Mouse (Mus musculus) ES-Bruce4 (cell line): ENCODE data around the gene Arid4a. TPM values are rescaled to one million over a fixed set of nuclear protein-coding genes. Genes with fewer than 3 reads are reported as not detected.
A peak's percentile ranks its signal among the peaks of the same experiment; 100 is the strongest.

Source experiments
- H3K27ac ChIP-seq: 2 replicates; pipeline ENCODE4 v1.5.1; 2012; ENCODE audit warnings: low read length, inconsistent platforms; ENCODE audit not compliant: insufficient read depth
- H3K27me3 ChIP-seq: 2 replicates; pipeline ENCODE4 v1.6.1; 2012; ENCODE audit warnings: mild to moderate bottlenecking, low read length, inconsistent platforms; ENCODE audit not compliant: control insufficient read depth, poor library complexity, insufficient read depth, severe bottlenecking
- H3K36me3 ChIP-seq: 2 replicates; pipeline ENCODE4 v1.6.1; 2012; ENCODE audit warnings: inconsistent platforms, mild to moderate bottlenecking, low read length, moderate library complexity; ENCODE audit not compliant: control insufficient read depth, poor library complexity, insufficient read depth, severe bottlenecking
- H3K4me1 ChIP-seq: one replicate; pipeline ENCODE4 v1.8.1; 2011; ENCODE audit warnings: low read length; ENCODE audit not compliant: control insufficient read depth, insufficient read depth
- H3K4me3 ChIP-seq: 2 replicates; pipeline ENCODE4 v1.5.1; 2011; ENCODE audit warnings: low read depth, mild to moderate bottlenecking, low read length
- H3K9ac ChIP-seq: 2 replicates; pipeline ENCODE4 v1.6.1; 2012; ENCODE audit warnings: low read depth, mild to moderate bottlenecking, inconsistent platforms; ENCODE audit not compliant: poor library complexity, severe bottlenecking
- H3K9me3 ChIP-seq: replicated peaks from 2 replicates; pipeline ENCODE4 v1.6.1; 2012; ENCODE audit warnings: mild to moderate bottlenecking, low read length, inconsistent platforms; ENCODE audit not compliant: control insufficient read depth, poor library complexity, insufficient read depth, severe bottlenecking
- CTCF ChIP-seq: IDR thresholded peaks from one replicate; pipeline ENCODE4 v1.8.1; 2011; ENCODE audit warnings: low read depth, low read length
- EP300 ChIP-seq: IDR thresholded peaks from 2 replicates; pipeline ENCODE4 v1.6.1; 2011; ENCODE audit warnings: low read depth, low read length; ENCODE audit not compliant: insufficient read depth
- POLR2A ChIP-seq: IDR thresholded peaks from one replicate; pipeline ENCODE4 v1.8.1; 2011; ENCODE audit warnings: low read length; ENCODE audit not compliant: insufficient read depth
- polyA plus RNA-seq: library from polyadenylated mRNA; stranded (reverse); fragments of >200 nt; gene quantifications from 2 replicates; pipeline ENCODE4 v1.2.4, GENCODE M21; 2011; ENCODE audit warnings: low read depth; ENCODE audit not compliant: missing spikeins, insufficient read depth, insufficient read length

The Arid4a gene
- polyA plus RNA-seq, 1 experiment = 21.9 TPM

GRCm38 (mm10) chr12:71006901-71007300, 8.9 kb upstream of the Arid4a start:
- H3K9me3 ChIP-seq = no peaks in the 10 kb centered on the region
- peaks cover 55% of the 10 kb centered on the region for H3K36me3 ChIP-seq
- no peak overlapping the region for H3K4me3 ChIP-seq
- TF ChIP-seq CTCF = no peak
- no peak for TF ChIP-seq POLR2A
- TF ChIP-seq EP300 = no peak
- peaks cover 2% of the 10 kb centered on the region for H3K4me1 ChIP-seq
- H3K27me3 ChIP-seq = no peaks in the 10 kb centered on the region
- no peak overlapping the region for H3K9ac ChIP-seq
- H3K27ac ChIP-seq = no peak overlapping the region

- H3K4me1 ChIP-seq = no peaks in the 10 kb centered on the region
- peaks cover 58% of the 10 kb centered on the region for H3K36me3 ChIP-seq
- no peak overlapping the region for H3K27ac ChIP-seq
- no peaks in the 10 kb centered on the region for H3K9me3 ChIP-seq
- no peak overlapping the region for H3K9ac ChIP-seq
- no peaks in the 10 kb centered on the region for H3K27me3 ChIP-seq
- TF ChIP-seq CTCF (no peak), EP300 (no peak), POLR2A (no peak)
- no peak overlapping the region for H3K4me3 ChIP-seq
Observed at GRCm38 (mm10) chr12:71009769-71010168, 6.0 kb upstream of the Arid4a start.

GRCm38 (mm10) chr12:71014845-71015362, 886 bp upstream of the Arid4a start:
- TF ChIP-seq EP300 (no peak), POLR2A (no peak), CTCF (no peak)
- Histone ChIP-seq H3K27me3 (no peaks in the 10 kb centered on the region), H3K9me3 (no peaks in the 10 kb centered on the region), H3K27ac (peak overlapping the region; percentile 81), H3K36me3 (peaks cover 25% of the 10 kb centered on the region), H3K9ac (peak overlapping the region; percentile 53), H3K4me1 (no peaks in the 10 kb centered on the region), H3K4me3 (peak overlapping the region; percentile 80)

- Histone ChIP-seq H3K4me3 (peak overlapping the region; percentile 77), H3K27me3 (no peaks in the 10 kb centered on the region), H3K9me3 (no peaks in the 10 kb centered on the region), H3K9ac (peak overlapping the region; percentile 97), H3K36me3 (peaks cover 23% of the 10 kb centered on the region), H3K27ac (peak overlapping the region; percentile 81), H3K4me1 (no peaks in the 10 kb centered on the region)
- no peak for TF ChIP-seq CTCF
- no peak for TF ChIP-seq POLR2A
- no peak for TF ChIP-seq EP300
Observed at GRCm38 (mm10) chr12:71016211-71016502, 367 bp downstream of the Arid4a start.

- no peaks in the 10 kb centered on the region for H3K27me3 ChIP-seq
- no peaks in the 10 kb centered on the region for H3K9me3 ChIP-seq
- no peaks in the 10 kb centered on the region for H3K4me1 ChIP-seq
- H3K36me3 ChIP-seq = peaks cover 25% of the 10 kb centered on the region
- peak overlapping the region; percentile 81 for H3K27ac ChIP-seq
- H3K4me3 ChIP-seq = peak overlapping the region; percentile 77
- no peak for TF ChIP-seq EP300
- TF ChIP-seq POLR2A = no peak
- TF ChIP-seq CTCF = no peak
- peak overlapping the region; percentile 97 for H3K9ac ChIP-seq
Observed at GRCm38 (mm10) chr12:71016503-71017241, 882 bp downstream of the Arid4a start.

- H3K27me3 ChIP-seq = no peaks in the 10 kb centered on the region
- H3K36me3 ChIP-seq = peaks cover 23% of the 10 kb centered on the region
- peak overlapping the region; percentile 7 for H3K27ac ChIP-seq
- H3K9me3 ChIP-seq = no peaks in the 10 kb centered on the region
- TF ChIP-seq EP300 (no peak), POLR2A (no peak), CTCF (no peak)
- peak overlapping the region; percentile 97 for H3K9ac ChIP-seq
- peak overlapping the region; percentile 77 for H3K4me3 ChIP-seq
- H3K4me1 ChIP-seq = no peaks in the 10 kb centered on the region
Observed at GRCm38 (mm10) chr12:71017242-71017571, 1.4 kb downstream of the Arid4a start.
